Mouse (Mus musculus): ENCODE results near the gene Zfp62. TPM values are rescaled to one million over a fixed set of nuclear protein-coding genes. Genes with fewer than 3 reads are reported as not detected.
A peak's percentile ranks its signal among the peaks of the same experiment; 100 is the strongest.

Gene Zfp62
- polyA plus RNA-seq, 1 experiment: 3.3 TPM

- Histone ChIP-seq H3K36me3 (ENCODE audit: control insufficient read depth, insufficient read depth) (peaks cover 8% of the 10 kb centered on the region), H3K79me3 (ENCODE audit: low read depth) (peaks cover 16% of the 10 kb centered on the region), H3K79me2 (ENCODE audit: control insufficient read depth, insufficient read depth) (peaks cover 25% of the 10 kb centered on the region), H3ac (ENCODE audit: control insufficient read depth, insufficient read length, low read depth) (no peak overlapping the region), H3K4me3 (ENCODE audit: insufficient read depth, poor library complexity, severe bottlenecking) (no peak overlapping the region), H3K27me3 (ENCODE audit: control insufficient read depth, insufficient read depth, insufficient read length) (no peaks in the 10 kb centered on the region)
- TF ChIP-seq MYOD1 (IDR thresholded peaks at IDR 0.05; ENCODE audit: control insufficient read depth, insufficient read length, low read depth) (no peak), USF1 (IDR thresholded peaks at IDR 0.05; ENCODE audit: low read depth) (no peak), CTCF (IDR thresholded peaks at IDR 0.05; ENCODE audit: control insufficient read depth, insufficient read depth, insufficient read length) (no peak), MAX (IDR thresholded peaks at IDR 0.05) (no peak), CEBPB (IDR thresholded peaks at IDR 0.05; ENCODE audit: low read depth) (no peak), MYOG (IDR thresholded peaks at IDR 0.05; ENCODE audit: control insufficient read depth, extremely low read depth, insufficient read length) (no peak), FOSL1 (IDR thresholded peaks at IDR 0.05; ENCODE audit: insufficient read depth, low read length, poor library complexity, severe bottlenecking) (no peak)
Measured at GRCm38 (mm10) chr11:49247255-49247654, 44.2 kb downstream of the Zfp62 start.

- peaks cover 24% of the 10 kb centered on the region for H3K79me3 ChIP-seq (ENCODE audit: low read depth)
- H3K4me3 ChIP-seq (ENCODE audit: insufficient read depth, poor library complexity, severe bottlenecking): no peak overlapping the region
- no peak overlapping the region for H3ac ChIP-seq (ENCODE audit: control insufficient read depth, insufficient read length, low read depth)
- H3K36me3 ChIP-seq (ENCODE audit: control insufficient read depth, insufficient read depth): peaks cover 19% of the 10 kb centered on the region
- peaks cover 37% of the 10 kb centered on the region for H3K79me2 ChIP-seq (ENCODE audit: control insufficient read depth, insufficient read depth)
- no peaks in the 10 kb centered on the region for H3K27me3 ChIP-seq (ENCODE audit: control insufficient read depth, insufficient read depth, insufficient read length)
- TF ChIP-seq MYOG (IDR thresholded peaks at IDR 0.05; ENCODE audit: control insufficient read depth, extremely low read depth, insufficient read length): no peak
- no peak for TF ChIP-seq CEBPB (IDR thresholded peaks at IDR 0.05; ENCODE audit: low read depth)
- no peak for TF ChIP-seq USF1 (IDR thresholded peaks at IDR 0.05; ENCODE audit: low read depth)
- no peak for TF ChIP-seq CTCF (IDR thresholded peaks at IDR 0.05; ENCODE audit: control insufficient read depth, insufficient read depth, insufficient read length)
- no peak for TF ChIP-seq FOSL1 (IDR thresholded peaks at IDR 0.05; ENCODE audit: insufficient read depth, low read length, poor library complexity, severe bottlenecking)
- TF ChIP-seq MAX (IDR thresholded peaks at IDR 0.05): no peak
- TF ChIP-seq MYOD1 (IDR thresholded peaks at IDR 0.05; ENCODE audit: control insufficient read depth, insufficient read length, low read depth): no peak
Measured at GRCm38 (mm10) chr11:49248226-49248973, 45.3 kb downstream of the Zfp62 start.

GRCm38 (mm10) chr11:49248974-49249700, 46.0 kb downstream of the Zfp62 start:
- no peak for TF ChIP-seq CEBPB (IDR thresholded peaks at IDR 0.05; ENCODE audit: low read depth)
- TF ChIP-seq MAX (IDR thresholded peaks at IDR 0.05): no peak
- no peak for TF ChIP-seq MYOD1 (IDR thresholded peaks at IDR 0.05; ENCODE audit: control insufficient read depth, insufficient read length, low read depth)
- no peak for TF ChIP-seq CTCF (IDR thresholded peaks at IDR 0.05; ENCODE audit: control insufficient read depth, insufficient read depth, insufficient read length)
- TF ChIP-seq MYOG (IDR thresholded peaks at IDR 0.05; ENCODE audit: control insufficient read depth, extremely low read depth, insufficient read length): no peak
- no peak for TF ChIP-seq USF1 (IDR thresholded peaks at IDR 0.05; ENCODE audit: low read depth)
- TF ChIP-seq FOSL1 (IDR thresholded peaks at IDR 0.05; ENCODE audit: insufficient read depth, low read length, poor library complexity, severe bottlenecking): no peak
- H3K27me3 ChIP-seq (ENCODE audit: control insufficient read depth, insufficient read depth, insufficient read length): no peaks in the 10 kb centered on the region

GRCm38 (mm10) chr11:49249811-49250421, 46.8 kb downstream of the Zfp62 start:
- peaks cover 52% of the 10 kb centered on the region for H3K79me2 ChIP-seq (ENCODE audit: control insufficient read depth, insufficient read depth)
- TF ChIP-seq CEBPB (IDR thresholded peaks at IDR 0.05; ENCODE audit: low read depth) (no peak), USF1 (IDR thresholded peaks at IDR 0.05; ENCODE audit: low read depth) (no peak), CTCF (IDR thresholded peaks at IDR 0.05; ENCODE audit: control insufficient read depth, insufficient read depth, insufficient read length) (no peak), MYOG (IDR thresholded peaks at IDR 0.05; ENCODE audit: control insufficient read depth, extremely low read depth, insufficient read length) (no peak), MAX (IDR thresholded peaks at IDR 0.05) (no peak), FOSL1 (IDR thresholded peaks at IDR 0.05; ENCODE audit: insufficient read depth, low read length, poor library complexity, severe bottlenecking) (no peak), MYOD1 (IDR thresholded peaks at IDR 0.05; ENCODE audit: control insufficient read depth, insufficient read length, low read depth) (no peak)
- H3K4me3 ChIP-seq (ENCODE audit: insufficient read depth, poor library complexity, severe bottlenecking): peak overlapping the region; percentile 68
- peak overlapping the region; percentile 53 for H3ac ChIP-seq (ENCODE audit: control insufficient read depth, insufficient read length, low read depth)
- H3K27me3 ChIP-seq (ENCODE audit: control insufficient read depth, insufficient read depth, insufficient read length): no peaks in the 10 kb centered on the region
- H3K79me3 ChIP-seq (ENCODE audit: low read depth): peaks cover 29% of the 10 kb centered on the region
- H3K36me3 ChIP-seq (ENCODE audit: control insufficient read depth, insufficient read depth): peaks cover 34% of the 10 kb centered on the region

More at GRCm38 (mm10) chr11:49248974-49249700, 46.0 kb downstream of the Zfp62 start:
- H3K79me2 ChIP-seq (ENCODE audit: control insufficient read depth, insufficient read depth): peaks cover 44% of the 10 kb centered on the region
- no peak overlapping the region for H3ac ChIP-seq (ENCODE audit: control insufficient read depth, insufficient read length, low read depth)
- peaks cover 29% of the 10 kb centered on the region for H3K79me3 ChIP-seq (ENCODE audit: low read depth)
- H3K4me3 ChIP-seq (ENCODE audit: insufficient read depth, poor library complexity, severe bottlenecking): no peak overlapping the region
- H3K36me3 ChIP-seq (ENCODE audit: control insufficient read depth, insufficient read depth): peaks cover 26% of the 10 kb centered on the region
